Mouse (Mus musculus) spleen, adult 2 months (tissue): ENCODE measurements around the gene Efna5.

Experiments
- CTCF ChIP-seq: fragments of 200-500 bp; IDR thresholded peaks from 2 replicates; pipeline ENCODE4 v1.5.1; 2011; ENCODE audit warnings: mild to moderate bottlenecking, inconsistent platforms; ENCODE audit not compliant: insufficient read depth, insufficient read length, insufficient replicate concordance; ENCODE audit errors: extremely low read depth
- POLR2A ChIP-seq: fragments of 200-500 bp; IDR thresholded peaks from 2 replicates; pipeline ENCODE4 v1.6.1; 2011; ENCODE audit warnings: low read depth, low read length, inconsistent platforms

- no peak for TF ChIP-seq CTCF
- no peak for TF ChIP-seq POLR2A
Observed at GRCm38 (mm10) chr17:62905692-62906445, 24.8 kb upstream of the Efna5 start.
